Mouse (Mus musculus) sigmoid colon, adult 10 weeks (tissue): ENCODE measurements around the gene Uchl1. TPM values are rescaled to one million over a fixed set of nuclear protein-coding genes. Genes with fewer than 3 reads are reported as not detected.

Source experiments
- polyA plus RNA-seq: library from polyadenylated mRNA; stranded (reverse); fragments of 350-450 nt; fragmentation: Illumina TruSeq; extraction: RNeasy Lipid Tissue Mini Kit (QIAGEN cat#74804); gene quantifications from one replicate; pipeline ENCODE4 v1.2.3, GENCODE M21; 2014; ENCODE audit warnings: low read depth, low replicate concordance

Uchl1 gene
- polyA plus RNA-seq, result 1.8 TPM

DNA sequence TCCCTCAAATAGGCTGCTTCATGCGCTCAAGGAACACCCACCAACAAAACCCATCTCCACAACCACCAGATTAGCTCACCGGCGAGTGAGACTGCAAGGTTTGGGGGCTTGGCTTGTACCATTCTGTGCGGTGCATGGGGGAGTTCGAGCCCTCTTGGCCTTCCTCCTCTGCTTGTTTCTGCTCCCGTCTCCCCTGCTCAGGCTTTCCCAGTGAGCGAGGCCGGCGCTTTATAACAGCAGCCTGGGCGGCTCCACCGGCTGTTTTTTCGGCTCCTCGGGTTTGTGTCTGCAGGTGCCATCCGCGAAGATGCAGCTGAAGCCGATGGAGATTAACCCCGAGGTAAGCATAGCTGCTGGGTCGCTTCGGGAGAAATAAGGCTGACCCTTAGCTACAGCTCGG lies at the start of gene Uchl1:
Gene Uchl1, plus strand, starts transcription at position 109 of the 400 bp plus-strand sequence.

Other genes starting within 250 kb of the Uchl1 start
- 8.8 TPM for gene Apbb2, start 57.3 kb upstream of the Uchl1 start, polyA plus RNA-seq
- gene Limch1, start 69.7 kb downstream of the Uchl1 start, polyA plus RNA-seq, result 4.9 TPM